Mouse (Mus musculus): ENCODE measurements around the gene Il1f8.
A peak's percentile ranks its signal among the peaks of the same experiment; 100 is the strongest.
"Not testable (repeated sequence)": the region's sequence is repeated elsewhere in the genome, so short reads cannot be mapped to it uniquely, and the experiment has no call there.

Gene Il1f8

DNA sequence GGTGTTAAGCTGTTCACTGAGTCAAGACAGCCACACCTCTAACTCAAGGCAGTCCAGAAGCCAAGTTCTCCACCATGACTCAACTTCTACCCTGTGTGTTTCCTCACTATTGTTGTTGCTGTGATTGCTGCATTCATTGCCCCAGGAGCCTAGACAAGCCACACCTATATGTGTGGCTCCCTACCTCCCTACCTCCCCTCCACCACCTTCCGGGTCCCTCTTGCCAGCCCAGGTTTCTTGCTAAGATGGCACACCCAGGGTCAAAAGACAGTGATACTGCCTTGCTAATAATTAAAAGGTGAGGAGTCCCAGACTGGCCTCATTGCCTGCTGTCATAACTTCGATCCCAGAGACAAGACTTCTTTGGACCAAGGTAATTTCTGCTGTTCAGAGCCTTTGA, at the start of gene Il1f8:
TSS of gene Il1f8 (plus strand) at position 301 of the 400 bp plus-strand sequence.
- no peak for DNase-seq (ENCODE audit: low read depth, low spot score)

GRCm38 (mm10) chr2:24103619-24104289, 49.2 kb upstream of the Il1f8 start:
- DNase-seq (ENCODE audit: low read depth, low spot score), result no peak

DNA sequence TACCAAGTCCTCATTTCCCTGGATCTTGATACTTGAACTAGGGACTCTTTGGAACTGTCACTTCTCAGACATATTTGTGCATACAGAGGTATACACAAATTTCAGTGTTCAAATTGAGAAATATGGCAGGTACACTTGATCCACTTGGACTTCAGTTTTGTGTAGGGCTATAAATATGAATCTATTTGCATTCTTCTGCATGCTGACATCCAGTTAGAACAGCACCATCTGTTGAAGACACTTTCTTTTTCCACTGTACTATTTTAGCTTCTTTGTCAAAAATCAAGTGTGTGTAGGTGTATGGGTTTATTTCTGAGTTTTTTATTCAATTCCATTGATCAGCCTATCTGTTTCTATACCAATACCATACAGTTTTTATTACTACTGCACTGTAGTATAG, 43.9 kb upstream of the Il1f8 start:
- DNase-seq (ENCODE audit: low read depth, low spot score), result no peak

- DNase-seq (ENCODE audit: low read depth, low spot score), result no peak
Observed at GRCm38 (mm10) chr2:24134373-24134772, 18.6 kb upstream of the Il1f8 start.

GRCm38 (mm10) chr2:24181683-24182331, 28.8 kb downstream of the Il1f8 start:
- DNase-seq (ENCODE audit: low read depth, low spot score), result peak; percentile 43

GRCm38 (mm10) chr2:24182423-24183147, 29.6 kb downstream of the Il1f8 start:
- DNase-seq (ENCODE audit: low read depth, low spot score), result not testable (repeated sequence)

GRCm38 (mm10) chr2:24184092-24184491, 31.1 kb downstream of the Il1f8 start:
- not testable (repeated sequence) for DNase-seq (ENCODE audit: low read depth, low spot score)

DNA sequence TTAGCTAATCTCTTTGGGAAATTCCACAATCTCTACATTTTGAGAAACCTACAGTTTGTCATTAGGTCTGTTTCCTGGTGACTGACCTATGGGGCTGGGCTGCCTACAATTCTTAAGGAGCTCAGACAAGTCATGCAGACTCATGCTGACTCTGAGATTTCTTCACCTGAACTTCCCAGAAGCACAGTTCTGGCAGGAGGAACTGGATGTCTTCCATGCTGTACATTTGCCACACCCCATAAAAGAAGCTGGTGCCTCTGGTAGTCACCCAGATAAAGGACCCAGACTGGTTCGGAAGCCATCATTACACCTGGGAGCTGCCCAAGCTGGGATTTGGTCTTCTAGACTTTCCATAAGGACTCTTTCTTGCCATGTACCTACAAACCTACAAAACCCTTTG, 33.2 kb downstream of the Il1f8 start, which contains the start of gene Il1f9:
TSS of gene Il1f9 (plus strand) at position 301 of the 400 bp plus-strand sequence.
- DNase-seq (ENCODE audit: low read depth, low spot score), result no peak

DNA sequence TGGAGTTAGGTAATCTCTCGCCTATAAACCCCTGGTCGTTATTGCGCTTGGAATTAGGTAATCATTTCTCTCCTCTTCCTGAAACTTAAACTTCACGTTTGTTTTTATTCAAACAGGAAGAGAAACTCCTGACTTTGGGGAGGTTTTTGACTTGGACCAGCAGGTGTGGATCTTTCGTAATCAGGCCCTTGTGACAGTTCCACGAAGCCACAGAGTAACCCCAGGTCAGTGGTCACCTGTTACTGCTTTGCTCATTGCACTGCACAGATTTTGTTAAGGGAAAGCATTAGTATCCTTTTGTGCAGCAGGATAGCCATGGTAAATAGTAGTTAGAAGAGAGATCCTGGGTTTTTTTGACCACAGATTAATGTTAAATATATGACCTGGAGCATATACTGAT, 34.6 kb downstream of the Il1f8 start:
- no peak for DNase-seq (ENCODE audit: low read depth, low spot score)

- no peak for DNase-seq (ENCODE audit: low read depth, low spot score)
Observed at GRCm38 (mm10) chr2:24188189-24188588, 35.2 kb downstream of the Il1f8 start.

Measured in mesoderm, embryonic 11.5 days (tissue).